Mouse (Mus musculus) G1E (cell line): ENCODE measurements around the gene Pacs2. TPM values are rescaled to one million over a fixed set of nuclear protein-coding genes. Genes with fewer than 3 reads are reported as not detected.
A peak's percentile ranks its signal among the peaks of the same experiment; 100 is the strongest.

Experiments used
- ATAC-seq: 2 replicates; pipeline ENCODE4 v1.8.0; 2016; ENCODE audit warnings: mild to moderate bottlenecking; ENCODE audit not compliant: insufficient number of reproducible peaks, poor library complexity, low FRiP score, severe bottlenecking; ENCODE audit errors: extremely low read depth
- DNase-seq: peaks from one replicate; pipeline ENCODE4 v3.0.0; 2012; ENCODE audit warnings: low spot score
- H3K27me3 ChIP-seq: 2 replicates; pipeline ENCODE4 v1.6.1; 2012; ENCODE audit warnings: mild to moderate bottlenecking, low read length, inconsistent platforms; ENCODE audit not compliant: insufficient read depth
- H3K36me3 ChIP-seq: replicated peaks from 2 replicates; pipeline ENCODE3; 2012; ENCODE audit warnings: mild to moderate bottlenecking, inconsistent platforms
- H3K4me1 ChIP-seq: 2 replicates; pipeline ENCODE4 v1.6.1; 2012; ENCODE audit warnings: low read depth, low read length, inconsistent platforms, mixed read lengths; ENCODE audit not compliant: insufficient read depth
- H3K4me3 ChIP-seq: 2 replicates; pipeline ENCODE4 v1.5.1; 2012; ENCODE audit warnings: low read depth, mild to moderate bottlenecking, inconsistent platforms, low read length, moderate library complexity, mixed read lengths
- H3K9me3 ChIP-seq: replicated peaks from 2 replicates; pipeline ENCODE4 v1.6.1; 2012; ENCODE audit warnings: inconsistent platforms
- CTCF ChIP-seq: IDR thresholded peaks from 2 replicates; pipeline ENCODE4 v1.5.1; 2012; ENCODE audit warnings: low read depth, low read length, inconsistent platforms, mixed read lengths
- GATA1 ChIP-seq: IDR thresholded peaks from 2 replicates; pipeline ENCODE4 v1.6.1; 2012; ENCODE audit warnings: borderline replicate concordance, low read length, inconsistent platforms, mixed read lengths
- GATA2 ChIP-seq: IDR thresholded peaks from 2 replicates; pipeline ENCODE4 v1.6.1; 2012; ENCODE audit warnings: low read depth, low read length, inconsistent platforms, borderline replicate concordance
- POLR2AphosphoS5 ChIP-seq: IDR thresholded peaks from 2 replicates; pipeline ENCODE4 v1.6.1; 2012; ENCODE audit warnings: low read depth, low read length, inconsistent platforms; ENCODE audit not compliant: insufficient replicate concordance
- TAL1 ChIP-seq: conservative IDR thresholded peaks from 2 replicates; pipeline ENCODE4 v1.6.1; 2012; ENCODE audit warnings: low read depth, low read length, inconsistent platforms, mixed read lengths
- polyA plus RNA-seq: library from polyadenylated mRNA; stranded (reverse); fragments of >175 nt; gene quantifications from 2 replicates; pipeline ENCODE4 v1.2.3, GENCODE M21; 2012
- total RNA-seq, 2 experiments: library from RNA; stranded (forward) in 1 of 2; stranded (reverse) in 1 of 2; fragments of 200-1000 nt in 1 of 2; fragments of >200 nt in 1 of 2; fragmentation: Nextera tagmentation in 1 of 2; gene quantifications; 2 replicates each; pipeline ENCODE4 v1.2.3; 2014 to 2017

The Pacs2 gene
- total and polyA plus RNA-seq, 3 experiments: 17.0 to 47.0 (median 21.1) TPM

DNA sequence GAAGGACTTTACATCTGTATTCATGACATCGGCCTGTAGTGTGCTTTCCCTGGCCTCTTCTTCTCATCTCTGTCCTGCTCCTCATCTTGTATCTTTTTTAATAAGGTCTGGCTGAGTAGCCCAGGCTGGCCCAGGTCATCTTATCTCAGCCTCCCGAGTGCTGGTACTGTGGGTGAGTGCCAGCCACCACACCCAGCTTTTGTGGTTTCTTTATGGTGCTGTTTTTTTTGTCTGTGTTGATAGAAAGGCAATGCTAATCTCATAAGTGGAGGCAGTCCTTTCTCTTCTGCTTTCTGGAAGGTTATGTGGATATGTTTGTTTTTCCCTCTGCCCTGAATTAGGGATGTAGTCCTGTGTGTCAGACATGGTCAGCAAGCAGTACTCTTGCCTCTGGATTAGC is 28.2 kb downstream of the Pacs2 start:
- DNase-seq (peak; percentile 51), ATAC-seq (peak; percentile 79)
- Histone ChIP-seq H3K4me1 (peaks cover 53% of the 10 kb centered on the region), H3K9me3 (no peaks in the 10 kb centered on the region), H3K4me3 (no peak overlapping the region), H3K36me3 (peaks cover 64% of the 10 kb centered on the region), H3K27me3 (no peaks in the 10 kb centered on the region)
- TF ChIP-seq POLR2AphosphoS5 (no peak), GATA2 (no peak), CTCF (no peak), TAL1 (0 out of 2 replicates have a peak, but pooled peaks have one; percentile 34), GATA1 (no peak)

DNA sequence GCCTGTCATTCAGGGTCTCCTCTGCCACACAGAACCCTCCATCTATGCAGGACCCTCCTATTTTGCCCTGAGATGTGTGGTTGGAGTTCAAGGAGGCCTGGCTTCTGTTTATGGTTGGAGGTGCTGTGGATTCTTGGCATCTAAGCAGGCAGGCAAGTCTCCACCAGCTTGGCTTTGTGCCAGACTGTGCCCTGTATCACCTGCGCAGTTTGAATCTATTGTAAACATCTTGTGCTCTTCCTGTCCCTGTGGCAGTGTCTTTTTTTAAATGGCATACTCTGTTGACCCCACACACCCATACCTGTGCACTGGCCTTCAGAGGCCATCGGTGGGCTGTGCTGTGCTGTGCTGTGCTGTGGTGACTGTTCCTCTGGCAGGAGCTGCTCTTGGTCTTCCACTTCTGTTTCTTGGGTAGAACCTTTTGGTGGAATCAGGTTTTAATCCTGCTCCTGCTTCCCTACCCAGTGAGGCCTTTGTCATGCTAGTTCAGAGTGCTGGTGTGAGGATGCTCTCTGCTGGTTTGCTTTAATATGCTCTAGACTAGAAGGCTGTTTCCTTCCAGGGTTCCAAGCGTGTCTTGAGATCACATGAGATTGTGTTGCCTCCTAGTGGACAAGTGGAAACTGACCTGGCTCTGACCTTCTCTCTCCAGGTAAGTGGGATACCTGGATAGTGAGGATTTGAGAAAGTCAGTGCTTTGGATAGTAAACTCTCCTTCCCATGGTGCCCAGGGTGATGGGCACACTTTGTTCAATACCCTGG is 30.8 kb downstream of the Pacs2 start:
- no peak for ATAC-seq
- peaks cover 48% of the 10 kb centered on the region for H3K4me1 ChIP-seq

DNA sequence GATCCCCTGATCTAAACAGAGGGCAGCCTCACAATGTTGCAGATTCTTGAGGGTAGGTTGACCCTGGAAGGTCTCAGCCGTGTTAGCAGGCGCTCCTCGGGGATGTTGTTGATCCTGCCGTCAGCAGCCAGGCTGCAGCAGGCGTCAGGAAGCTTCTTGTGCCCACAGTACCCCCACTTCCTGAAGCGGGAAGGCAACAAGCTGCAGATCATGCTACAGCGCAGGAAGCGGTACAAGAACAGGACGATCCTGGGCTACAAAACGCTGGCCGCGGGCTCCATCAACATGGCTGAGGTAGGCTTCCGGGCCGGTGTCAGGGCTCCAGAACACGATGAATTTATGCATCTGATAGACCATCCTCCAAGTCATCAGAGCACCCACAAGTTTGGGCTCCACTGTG is 32.6 kb downstream of the Pacs2 start:
- no peak for DNase-seq

More for the DNA sequence above, 30.8 kb downstream of the Pacs2 start:
- H3K4me3 ChIP-seq: no peak overlapping the region
- TF ChIP-seq CTCF: 0 out of 2 replicates have a peak, but pooled peaks have one; percentile 9
- TF ChIP-seq GATA1: no peak
- H3K9me3 ChIP-seq: no peaks in the 10 kb centered on the region
- peaks cover 71% of the 10 kb centered on the region for H3K36me3 ChIP-seq
- no peaks in the 10 kb centered on the region for H3K27me3 ChIP-seq
- DNase-seq: no peak

DNA sequence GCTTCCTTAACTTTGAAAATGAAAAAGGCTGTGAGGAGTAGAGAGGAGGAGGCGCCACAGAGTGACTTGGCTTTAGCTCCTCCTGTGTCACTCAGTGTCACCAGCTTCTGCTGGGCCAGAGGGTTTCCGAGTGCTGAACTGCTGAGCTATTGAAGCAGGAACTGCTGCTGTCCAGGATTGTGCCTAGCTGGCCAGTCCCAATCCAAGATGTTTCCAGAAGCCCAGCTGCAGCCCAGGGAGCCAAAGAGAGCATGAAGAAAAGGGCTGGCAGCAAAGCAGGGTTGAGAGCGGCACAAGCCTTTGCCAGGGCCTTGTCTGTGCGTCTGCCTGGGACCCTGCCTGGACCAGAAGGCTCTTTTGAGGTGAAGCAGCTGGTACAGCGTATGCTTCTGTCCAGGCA is 33.8 kb downstream of the Pacs2 start:
- ATAC-seq (no peak), DNase-seq (no peak)
- Histone ChIP-seq H3K9me3 (no peaks in the 10 kb centered on the region), H3K27me3 (no peaks in the 10 kb centered on the region), H3K4me1 (peaks cover 24% of the 10 kb centered on the region), H3K36me3 (peaks cover 90% of the 10 kb centered on the region), H3K4me3 (no peak overlapping the region)
- no peak for TF ChIP-seq POLR2AphosphoS5
- TF ChIP-seq TAL1: no peak
- TF ChIP-seq GATA1: no peak
- no peak for TF ChIP-seq GATA2
- TF ChIP-seq CTCF: no peak

More for the DNA sequence above, 32.6 kb downstream of the Pacs2 start:
- TF ChIP-seq TAL1 (no peak), GATA1 (no peak), GATA2 (no peak), CTCF (no peak)
- peaks cover 81% of the 10 kb centered on the region for H3K36me3 ChIP-seq
- no peaks in the 10 kb centered on the region for H3K27me3 ChIP-seq
- peaks cover 34% of the 10 kb centered on the region for H3K4me1 ChIP-seq
- no peak for ATAC-seq
- H3K9me3 ChIP-seq: no peaks in the 10 kb centered on the region
- no peak overlapping the region for H3K4me3 ChIP-seq

DNA sequence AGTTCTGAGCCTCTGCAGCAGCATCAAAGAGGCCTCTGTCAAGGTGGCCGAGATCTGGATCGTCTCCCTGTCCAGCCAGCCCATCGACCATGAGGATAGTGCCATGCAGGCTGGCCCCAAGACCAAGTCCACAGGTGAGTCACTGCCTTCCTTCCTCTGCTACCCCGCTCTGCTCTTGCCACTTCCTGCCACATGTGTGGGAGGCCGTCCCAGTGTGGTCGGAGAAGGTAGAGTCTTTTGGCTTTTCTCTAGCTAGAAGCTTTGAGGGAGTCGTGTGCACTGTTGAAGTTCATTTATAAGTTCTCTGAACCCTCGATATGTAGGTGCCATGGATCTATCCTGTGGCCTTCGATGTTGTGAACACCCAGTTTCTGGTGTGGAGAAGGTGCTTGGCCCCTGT is 35.5 kb downstream of the Pacs2 start:
- no peak for TF ChIP-seq CTCF
- TF ChIP-seq TAL1: no peak
- H3K4me3 ChIP-seq: no peak overlapping the region
- no peak for ATAC-seq
- peaks cover 7% of the 10 kb centered on the region for H3K4me1 ChIP-seq
- H3K27me3 ChIP-seq: no peaks in the 10 kb centered on the region
- H3K9me3 ChIP-seq: no peaks in the 10 kb centered on the region
- no peak for DNase-seq
- H3K36me3 ChIP-seq: peaks cover 91% of the 10 kb centered on the region

DNA sequence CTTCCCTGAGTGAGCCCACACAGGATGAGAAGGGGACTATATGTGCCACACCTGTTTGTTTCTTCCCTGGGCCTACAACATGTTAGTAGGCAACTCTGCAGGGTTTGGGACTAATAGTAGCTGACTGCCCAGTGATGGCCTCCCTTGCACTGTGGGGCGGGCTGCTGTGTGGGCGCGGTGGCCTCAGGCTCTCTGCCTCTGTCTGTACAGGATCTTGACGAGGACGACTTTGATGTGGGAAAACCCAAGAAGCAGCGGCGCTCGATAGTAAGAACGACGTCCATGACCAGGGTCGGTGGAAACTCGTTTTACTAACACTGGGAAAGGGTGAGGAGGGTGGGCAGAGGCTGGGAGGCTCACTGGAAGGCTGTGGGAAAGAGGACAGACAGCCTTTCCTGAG is 36.4 kb downstream of the Pacs2 start:
- no peaks in the 10 kb centered on the region for H3K9me3 ChIP-seq
- no peak overlapping the region for H3K4me3 ChIP-seq
- H3K4me1 ChIP-seq: peaks cover 3% of the 10 kb centered on the region; the same call in 1 of the 2 replicates
- no peak for ATAC-seq
- peaks cover 86% of the 10 kb centered on the region for H3K36me3 ChIP-seq
- H3K27me3 ChIP-seq: no peaks in the 10 kb centered on the region
- no peak for DNase-seq
- TF ChIP-seq TAL1 (no peak), POLR2AphosphoS5 (no peak), CTCF (no peak), GATA2 (no peak), GATA1 (no peak)
